Mouse (Mus musculus): ENCODE data around the gene Nob1. TPM values are rescaled to one million over a fixed set of nuclear protein-coding genes. Genes with fewer than 3 reads are reported as not detected.

Gene Nob1
- total RNA-seq (2021): 10 to 100 TPM; 38.5 to 48.6 TPM
- long read RNA-seq, experiment 1, transcript Nob1-201 (9 exons, 1,658 nt): major isoform, 7 of 21 reads
- long read RNA-seq, experiment 1, partial matches to known transcripts: 12 of 21 reads
- long read RNA-seq, experiment 1, other reads (novel, unspliced or antisense): 2 of 21 reads
- long read RNA-seq, experiment 2, transcript Nob1-201 (9 exons, 1,658 nt): major isoform, 27 of 54 reads
- long read RNA-seq, experiment 2, partial matches to known transcripts: 22 of 54 reads
- long read RNA-seq, experiment 2, other reads (novel, unspliced or antisense): 5 of 54 reads

- peak; percentile 95 to 98 for DNase-seq (ENCODE audit: low spot score in 2 of 2)
- H3K27ac ChIP-seq: peak within 1 kb of the TSS; percentile 90
- TF ChIP-seq CTCF (conservative IDR thresholded peaks at IDR 0.05): peak; percentile 99
- peak within 1 kb of the TSS; percentile 98 for H3K4me3 ChIP-seq
Observed at GRCm38 (mm10) chr8:107424597-107425229, at the start of gene Nob1. Gene Nob1, minus strand, starts transcription at chr8:107425051.

- TF ChIP-seq CTCF (conservative IDR thresholded peaks at IDR 0.05): no peak
- DNase-seq (ENCODE audit: low spot score in 2 of 2): no peak
Observed at GRCm38 (mm10) chr8:107473369-107473768, 48.5 kb upstream of the Nob1 start.

GRCm38 (mm10) chr8:107472403-107473100 lies 47.7 kb upstream of the Nob1 start:
- no peak for TF ChIP-seq CTCF (conservative IDR thresholded peaks at IDR 0.05)
- H3K27ac ChIP-seq: peak overlapping the region; percentile 63; the same call in 1 of the 2 replicates

More at GRCm38 (mm10) chr8:107473369-107473768, 48.5 kb upstream of the Nob1 start:
- Histone ChIP-seq H3K4me3 (no peak overlapping the region), H3K27ac (peak overlapping the region; percentile 37; the same call in 1 of the 2 replicates)

GRCm38 (mm10) chr8:107470302-107470701 lies 45.5 kb upstream of the Nob1 start:
- no peak for TF ChIP-seq CTCF (conservative IDR thresholded peaks at IDR 0.05)
- no peak for DNase-seq (ENCODE audit: low spot score in 2 of 2)
- Histone ChIP-seq H3K4me3 (no peak overlapping the region), H3K27ac (peak overlapping the region; percentile 3; the same call in 1 of the 2 replicates)

More at GRCm38 (mm10) chr8:107472403-107473100, 47.7 kb upstream of the Nob1 start:
- H3K4me3 ChIP-seq: no peak overlapping the region
- no peak for DNase-seq (ENCODE audit: low spot score in 2 of 2)

GRCm38 (mm10) chr8:107468811-107469302 lies 44.0 kb upstream of the Nob1 start:
- no peak for TF ChIP-seq CTCF (conservative IDR thresholded peaks at IDR 0.05)
- no peak for DNase-seq (ENCODE audit: low spot score in 2 of 2)
- Histone ChIP-seq H3K27ac (no peak overlapping the region), H3K4me3 (no peak overlapping the region)

- 0 out of 2 replicates have a peak, but pooled peaks have one; percentile 9 for TF ChIP-seq CTCF (conservative IDR thresholded peaks at IDR 0.05)
- H3K4me3 ChIP-seq: no peak overlapping the region
- DNase-seq (ENCODE audit: low spot score in 2 of 2): no peak
- H3K27ac ChIP-seq: no peak overlapping the region
Observed at GRCm38 (mm10) chr8:107466642-107467041, 41.8 kb upstream of the Nob1 start.

GRCm38 (mm10) chr8:107465332-107465990 lies 40.6 kb upstream of the Nob1 start:
- no peak for TF ChIP-seq CTCF (conservative IDR thresholded peaks at IDR 0.05)
- Histone ChIP-seq H3K4me3 (no peak overlapping the region), H3K27ac (no peak overlapping the region)
- no peak for DNase-seq (ENCODE audit: low spot score in 2 of 2)

- Histone ChIP-seq H3K4me3 (no peak overlapping the region), H3K27ac (no peak overlapping the region)
- DNase-seq (ENCODE audit: low spot score in 2 of 2): no peak
- TF ChIP-seq CTCF (conservative IDR thresholded peaks at IDR 0.05): no peak
Observed at GRCm38 (mm10) chr8:107462423-107462822, 37.6 kb upstream of the Nob1 start.

GRCm38 (mm10) chr8:107458281-107458680 lies 33.4 kb upstream of the Nob1 start:
- Histone ChIP-seq H3K27ac (peak overlapping the region; percentile 7; the same call in 1 of the 2 replicates), H3K4me3 (no peak overlapping the region)
- no peak for DNase-seq (ENCODE audit: low spot score in 2 of 2)
- TF ChIP-seq CTCF (conservative IDR thresholded peaks at IDR 0.05): no peak

GRCm38 (mm10) chr8:107457725-107458124 lies 32.9 kb upstream of the Nob1 start:
- H3K27ac ChIP-seq: no peak overlapping the region; the same call in 1 of the 2 replicates
- DNase-seq (ENCODE audit: low spot score in 2 of 2): no peak
- no peak for TF ChIP-seq CTCF (conservative IDR thresholded peaks at IDR 0.05)
- no peak overlapping the region for H3K4me3 ChIP-seq

GRCm38 (mm10) chr8:107455268-107455667 lies 30.4 kb upstream of the Nob1 start:
- H3K4me3 ChIP-seq: no peak overlapping the region
- peak in 1 of 2 experiments; percentile 46 for DNase-seq (ENCODE audit: low spot score in 2 of 2)
- TF ChIP-seq CTCF (conservative IDR thresholded peaks at IDR 0.05): peak; percentile 94
- H3K27ac ChIP-seq: no peak overlapping the region

- no peak for DNase-seq (ENCODE audit: low spot score in 2 of 2)
- no peak overlapping the region for H3K4me3 ChIP-seq
- H3K27ac ChIP-seq: no peak overlapping the region
- no peak for TF ChIP-seq CTCF (conservative IDR thresholded peaks at IDR 0.05)
Observed at GRCm38 (mm10) chr8:107453386-107453785, 28.5 kb upstream of the Nob1 start.

Data from layer of hippocampus, adult 2 months (tissue).